Mouse (Mus musculus) kidney, postnatal 36 days (tissue): ENCODE results near the gene Fbxl12.
"Not testable (repeated sequence)": the region's sequence is repeated elsewhere in the genome, so short reads cannot be mapped to it uniquely, and the experiment has no call there.

Source experiments
- DNase-seq, 2 experiments: peaks; one replicate each; pipeline ENCODE4 v3.0.0; 2021 to 2022; ENCODE audit warnings: mixed read lengths in 2 of 2

Fbxl12 gene

DNA sequence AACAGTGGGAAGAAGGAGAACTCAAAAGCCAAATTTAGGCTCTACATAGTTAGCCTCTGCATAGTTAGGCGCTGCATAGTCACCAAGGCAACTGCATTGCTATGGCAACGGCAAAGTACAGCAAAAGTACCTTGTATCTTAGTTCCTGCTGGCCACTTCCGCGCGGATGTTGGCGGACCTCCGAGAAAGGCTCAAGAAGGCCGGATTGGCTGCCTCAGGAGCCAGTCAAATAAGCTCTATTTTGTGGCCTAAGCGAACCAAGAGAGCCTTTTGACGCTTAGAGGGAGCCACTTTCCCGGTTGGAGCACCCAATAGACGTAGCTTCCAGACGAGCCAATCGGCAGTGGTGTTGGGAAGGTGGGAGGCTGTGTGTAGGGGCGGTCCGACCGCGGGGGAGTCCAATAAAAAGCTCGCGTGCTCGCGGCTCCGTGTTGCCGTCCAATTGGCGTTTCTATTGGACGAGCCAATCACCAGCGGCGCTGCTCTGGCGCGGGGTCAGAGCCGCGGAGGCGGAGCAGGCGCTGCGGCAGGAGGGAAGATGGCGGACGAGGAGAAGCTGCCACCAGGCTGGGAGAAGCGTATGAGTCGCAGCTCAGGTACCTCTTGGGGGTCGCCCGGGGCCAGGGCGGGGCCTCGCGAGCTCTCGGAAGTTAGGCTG is 7.2 kb upstream of the Fbxl12 start, which contains the start of gene Pin1:
Gene Pin1 (plus strand): TSS at position 494 of the 658 bp plus-strand sequence.
- DNase-seq = peak; percentile 99 to 100

DNA sequence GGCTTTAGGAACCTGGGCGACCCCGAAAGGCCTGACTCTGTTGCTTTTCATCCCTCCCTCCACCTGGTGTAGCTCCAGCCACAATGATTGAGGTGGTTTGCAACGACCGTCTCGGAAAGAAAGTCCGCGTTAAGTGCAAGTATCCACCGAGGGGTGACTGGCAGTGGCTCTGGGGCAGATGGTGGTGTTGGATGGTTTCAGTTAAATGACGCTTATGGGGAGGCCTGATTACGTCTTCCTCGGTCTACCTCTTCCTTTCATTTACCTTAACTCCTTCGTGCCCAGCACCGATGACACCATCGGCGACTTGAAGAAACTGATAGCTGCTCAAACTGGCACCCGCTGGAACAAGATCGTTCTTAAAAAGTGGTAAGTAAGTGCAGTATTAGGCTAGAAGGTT is 554 bp upstream of the Fbxl12 start:
- DNase-seq = no peak

DNA sequence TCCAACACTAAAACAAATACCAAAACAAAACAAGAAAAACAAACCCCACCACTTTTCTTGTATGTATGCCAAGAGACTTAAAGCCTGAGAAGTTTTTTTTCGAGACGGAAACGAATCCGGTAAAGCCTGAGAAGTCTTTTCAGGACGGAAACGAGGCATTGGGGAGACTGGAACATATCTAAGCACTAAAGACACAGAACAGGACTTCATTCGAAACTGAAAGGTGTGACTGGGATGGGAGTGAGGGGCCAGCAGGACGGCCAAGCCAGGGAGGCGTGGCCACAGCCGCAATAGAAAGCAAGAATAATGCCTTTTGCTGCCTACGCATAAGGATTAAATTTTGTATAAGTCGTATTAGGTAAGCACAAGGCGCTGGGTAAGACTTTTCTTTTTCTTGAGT is 786 bp downstream of the Fbxl12 start:
- no peak for DNase-seq

DNA sequence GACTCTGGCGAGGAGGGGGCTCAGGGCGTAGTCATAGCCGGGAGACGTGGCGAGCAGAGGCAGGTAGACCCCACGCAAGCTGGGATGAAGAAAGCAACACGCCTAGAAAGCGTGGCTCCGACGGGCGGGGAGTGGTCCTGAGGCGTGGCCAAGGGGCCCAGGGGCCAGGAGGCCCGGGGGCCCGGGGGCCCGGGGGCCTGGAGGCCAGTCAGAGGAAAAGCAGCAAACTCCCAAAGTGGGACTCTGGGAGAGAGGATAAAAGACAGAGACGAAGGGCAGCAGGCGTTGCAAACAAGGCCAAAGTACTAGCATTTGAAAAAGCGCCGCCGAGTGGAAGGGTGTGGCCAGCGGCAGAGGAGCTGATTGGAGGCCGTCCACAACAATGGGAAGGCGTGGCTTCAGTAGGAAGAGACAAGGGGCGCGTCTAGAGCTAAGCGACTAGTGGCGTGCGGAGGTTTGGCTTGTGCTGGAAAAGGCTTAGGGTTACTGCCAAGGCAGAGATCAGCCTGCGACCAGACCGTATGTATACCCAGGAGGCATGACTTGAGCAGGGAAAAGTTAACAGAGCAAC is 1.6 kb downstream of the Fbxl12 start:
- peak; percentile 90 to 92 for DNase-seq

DNA sequence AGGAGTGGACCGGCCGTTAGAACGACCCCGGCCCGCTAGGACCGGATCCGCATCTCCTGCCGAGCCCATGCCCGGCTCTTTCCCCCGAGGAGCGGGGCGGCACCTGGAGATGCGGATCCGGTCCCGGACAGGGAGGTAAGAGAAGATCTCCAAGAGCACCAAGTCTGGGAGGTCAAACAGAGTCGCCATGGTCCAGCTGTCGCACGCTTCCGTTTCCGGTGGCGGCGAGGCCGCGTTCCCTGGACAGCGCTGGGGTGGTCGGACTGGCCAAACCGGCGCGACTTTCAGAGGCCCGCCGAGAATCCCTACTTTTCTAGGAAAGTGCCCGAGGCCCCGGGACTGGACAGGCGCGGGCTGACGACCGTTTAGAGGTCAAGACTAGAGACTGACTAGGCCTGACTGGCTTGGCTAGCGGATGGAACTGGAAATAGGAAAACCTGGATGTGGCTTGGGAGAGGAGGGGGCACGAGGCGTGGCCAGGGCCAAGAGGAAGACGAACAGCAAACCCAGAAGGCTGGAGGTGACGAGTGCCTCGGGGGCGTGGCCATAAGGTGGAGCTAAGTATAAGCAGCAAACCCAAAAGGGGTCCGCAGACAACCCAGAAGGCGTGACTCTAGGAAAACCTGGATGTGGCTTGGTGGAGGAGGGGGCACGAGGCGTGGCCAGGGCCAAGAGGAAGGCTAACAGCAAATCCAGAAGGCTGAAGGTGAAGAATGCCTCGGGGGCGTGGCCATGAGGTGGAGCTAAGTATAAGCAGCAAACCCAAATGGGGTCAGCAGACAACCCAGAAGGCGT is 2.3 kb downstream of the Fbxl12 start, which contains the start of gene Ubl5:
Gene Ubl5 (plus strand): TSS at position 778 of the 795 bp plus-strand sequence.
- peak; percentile 93 to 94 for DNase-seq

DNA sequence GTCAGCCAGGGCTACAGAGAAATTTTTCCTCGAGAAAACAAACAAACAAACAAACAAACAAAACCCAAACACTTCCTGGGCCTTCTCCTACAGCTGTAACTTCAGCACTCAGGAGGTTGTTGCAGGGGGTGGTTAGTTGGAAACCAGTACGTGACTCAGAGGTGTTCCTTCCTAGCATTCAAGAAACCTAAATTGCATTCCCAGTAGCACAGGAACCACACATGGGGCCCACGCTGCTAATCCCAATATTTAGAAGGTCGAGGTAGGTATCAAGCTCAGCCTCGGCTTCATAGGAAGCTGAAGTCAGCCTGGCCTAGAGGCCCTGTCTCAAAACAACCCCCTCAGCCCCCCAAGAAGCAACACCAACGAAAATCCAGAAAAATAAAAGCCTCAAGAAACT is 3.1 kb downstream of the Fbxl12 start:
- DNase-seq = no peak

DNA sequence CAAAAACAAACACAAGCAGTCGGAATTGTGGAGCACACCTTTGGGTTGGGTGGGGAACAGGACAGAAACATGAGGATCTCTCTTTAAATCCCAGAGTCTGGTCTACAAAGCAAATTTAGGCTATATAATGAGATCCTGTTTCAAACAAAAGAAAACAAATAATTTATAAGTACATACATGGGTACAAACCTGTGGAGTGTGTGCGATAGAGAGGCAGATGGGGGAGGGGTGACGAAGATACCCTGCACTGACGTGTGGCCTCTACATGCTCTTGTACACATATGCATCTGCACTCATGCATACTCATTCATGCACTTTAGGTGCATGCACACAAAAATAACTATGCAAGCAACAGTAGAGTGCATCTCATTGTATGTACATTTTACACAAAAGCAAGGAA is 5.1 kb downstream of the Fbxl12 start:
- no peak for DNase-seq

DNA sequence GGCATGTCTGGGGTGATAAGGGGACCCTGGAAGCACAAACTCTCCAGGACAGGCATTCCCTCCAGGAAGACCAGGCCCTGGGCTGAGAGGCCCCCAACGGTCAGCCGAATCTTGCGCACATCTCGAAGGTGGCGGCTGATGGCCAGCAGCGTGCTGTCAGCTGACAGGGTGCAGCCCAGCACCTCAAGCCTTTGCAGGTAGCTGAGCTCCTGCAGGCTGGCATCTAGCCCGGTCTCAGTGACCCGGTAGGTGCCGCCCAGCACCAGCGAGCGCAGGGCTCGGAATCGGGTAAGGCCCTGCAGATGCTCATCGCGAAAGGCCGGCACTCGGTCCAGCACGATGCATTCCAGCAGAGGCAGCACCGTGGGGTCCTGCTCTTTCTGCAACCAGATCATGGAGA is 6.0 kb downstream of the Fbxl12 start:
- DNase-seq = no peak

DNA sequence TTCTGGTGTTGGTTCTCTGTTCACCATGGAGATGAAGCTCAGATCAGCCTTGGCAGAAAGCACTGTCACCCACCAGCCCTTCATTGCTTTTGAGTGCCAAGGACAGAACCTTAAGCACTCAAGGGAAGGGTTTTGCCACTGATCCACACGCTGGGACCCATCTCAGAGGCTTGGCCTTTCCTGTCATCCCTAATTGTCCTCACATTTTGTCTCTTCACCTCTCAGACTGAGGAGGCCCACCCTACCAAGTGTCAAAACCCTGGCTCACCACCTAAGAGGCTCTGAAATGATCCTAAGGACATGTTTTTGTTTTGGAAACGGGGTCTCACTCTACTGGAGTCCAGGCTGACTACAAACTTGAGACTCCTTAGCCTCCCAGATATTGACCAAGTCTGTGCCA is 7.8 kb downstream of the Fbxl12 start:
- DNase-seq = no peak

DNA sequence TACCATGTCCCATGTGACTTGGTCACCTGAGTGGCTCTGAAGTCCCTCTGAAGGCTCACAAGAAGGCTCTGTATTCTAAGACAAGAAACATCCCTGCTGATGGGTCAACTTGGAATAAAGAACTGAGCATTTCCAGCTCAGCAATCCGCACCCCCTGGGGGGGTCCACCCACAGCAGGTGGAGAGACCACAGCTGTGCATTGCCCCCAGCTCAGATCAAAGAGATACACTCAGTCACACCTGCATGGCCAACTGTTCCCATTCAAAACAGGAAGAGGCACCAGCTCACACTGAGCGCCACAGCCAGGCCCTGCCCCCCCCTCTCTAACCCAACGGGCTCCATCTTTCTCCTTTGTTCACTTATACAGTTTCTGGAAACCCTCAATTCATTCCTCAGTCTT is 8.3 kb downstream of the Fbxl12 start:
- no peak for DNase-seq

DNA sequence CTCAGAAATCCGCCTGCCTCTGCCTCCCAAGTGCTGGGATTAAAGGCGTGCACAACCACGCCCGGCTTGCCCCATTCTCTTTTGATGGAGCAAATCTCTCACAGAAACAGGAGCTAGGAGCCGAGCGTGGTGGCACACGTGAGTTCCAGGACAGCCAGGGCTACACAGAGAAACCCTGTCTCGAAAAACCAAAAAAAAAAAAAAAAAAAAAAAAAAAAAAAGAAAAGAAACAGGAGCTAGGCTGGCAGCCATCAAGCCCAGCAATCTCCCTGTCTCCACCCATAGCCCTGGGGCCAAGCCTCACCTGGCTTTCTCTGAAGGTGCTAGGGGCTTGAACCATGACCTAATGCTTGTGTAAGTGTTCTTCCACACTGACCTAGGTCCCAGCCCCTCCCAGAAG is 8.9 kb downstream of the Fbxl12 start:
- not testable (repeated sequence) for DNase-seq

DNA sequence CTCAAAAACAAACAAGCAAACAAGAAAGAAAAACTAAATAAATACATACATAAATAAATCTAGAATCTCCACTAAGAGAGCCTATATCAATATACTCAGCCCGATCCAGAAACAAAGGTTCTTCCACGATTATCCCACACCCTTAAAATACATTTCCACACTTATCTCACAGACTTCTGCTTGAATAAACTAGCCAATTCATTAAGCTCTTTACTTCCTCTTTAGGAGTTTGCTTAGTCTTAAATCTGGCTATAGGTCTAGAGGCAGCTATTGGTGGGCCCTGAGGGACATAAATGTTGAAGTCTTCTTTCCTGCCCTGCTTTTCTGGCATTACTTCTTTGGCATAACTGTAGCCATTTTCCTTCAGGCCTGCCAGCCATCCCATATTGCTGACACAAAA is 13.2 kb downstream of the Fbxl12 start:
- no peak for DNase-seq

DNA sequence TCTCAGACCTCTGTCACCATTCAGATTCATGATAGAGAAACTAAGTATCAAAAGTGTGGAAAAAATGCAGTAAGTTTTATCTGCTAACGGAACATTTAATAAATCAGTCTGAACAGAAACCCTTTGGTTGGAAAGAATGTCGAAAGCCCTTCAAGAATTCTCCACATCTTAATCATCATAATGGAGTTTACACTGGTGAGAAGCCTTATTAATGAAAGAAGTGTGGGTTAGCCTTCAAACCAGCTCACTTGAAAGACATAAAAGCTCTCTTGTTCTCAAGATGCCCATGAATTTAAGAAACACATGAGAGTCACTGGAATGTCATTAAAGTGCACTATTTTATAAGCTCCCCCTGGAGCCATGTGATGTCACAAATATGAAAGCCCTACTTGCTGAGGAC is 27.9 kb downstream of the Fbxl12 start:
- no peak for DNase-seq

DNA sequence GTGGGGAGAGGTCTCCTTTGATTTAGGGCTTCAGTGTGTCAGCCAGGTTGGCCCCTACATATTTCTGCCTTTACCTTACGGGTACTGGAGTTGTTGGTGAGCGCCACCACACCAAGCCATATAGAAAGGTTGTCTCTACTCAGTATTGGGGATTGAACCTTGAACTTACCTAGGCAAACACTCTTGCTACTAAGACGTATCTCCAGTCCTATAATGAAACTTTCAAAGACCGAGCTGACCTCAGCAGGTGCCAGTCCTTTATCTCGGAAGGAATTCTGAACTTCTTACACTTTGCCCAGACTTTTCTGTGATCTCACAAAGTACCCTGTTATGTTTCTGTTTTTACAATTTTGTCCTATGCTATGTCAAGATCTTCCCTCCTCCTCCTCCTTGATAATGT is 32.6 kb downstream of the Fbxl12 start:
- DNase-seq = no peak

DNA sequence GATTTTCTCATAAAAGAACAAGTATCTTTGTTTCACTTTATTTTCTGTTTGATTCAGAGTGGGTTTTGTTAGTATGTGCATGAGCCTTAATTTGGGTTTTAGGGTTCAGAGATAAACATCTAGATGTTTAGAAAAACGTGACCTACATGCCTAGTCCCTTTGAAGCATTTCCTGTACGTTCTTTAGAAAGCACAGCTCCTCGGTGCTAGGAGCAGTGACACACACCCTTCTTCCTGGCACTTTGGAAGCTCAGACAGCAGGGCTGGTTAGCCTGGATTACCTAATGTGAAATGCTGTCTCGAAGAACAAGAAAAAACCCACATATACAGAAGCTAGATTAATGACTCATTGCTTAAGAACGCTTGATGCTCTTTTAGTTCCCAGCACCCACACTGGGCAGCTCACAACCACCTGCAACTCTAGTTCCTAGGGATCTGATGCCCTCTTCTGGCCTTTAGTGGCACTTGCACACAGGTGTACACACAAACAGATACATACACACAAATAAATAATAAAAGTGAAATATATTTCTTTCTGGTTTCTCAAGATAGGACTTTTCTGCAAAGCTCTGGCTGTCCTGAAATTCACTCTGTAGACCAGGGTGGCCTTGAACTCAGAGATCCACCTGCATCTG is 34.6 kb downstream of the Fbxl12 start:
- DNase-seq = no peak

DNA sequence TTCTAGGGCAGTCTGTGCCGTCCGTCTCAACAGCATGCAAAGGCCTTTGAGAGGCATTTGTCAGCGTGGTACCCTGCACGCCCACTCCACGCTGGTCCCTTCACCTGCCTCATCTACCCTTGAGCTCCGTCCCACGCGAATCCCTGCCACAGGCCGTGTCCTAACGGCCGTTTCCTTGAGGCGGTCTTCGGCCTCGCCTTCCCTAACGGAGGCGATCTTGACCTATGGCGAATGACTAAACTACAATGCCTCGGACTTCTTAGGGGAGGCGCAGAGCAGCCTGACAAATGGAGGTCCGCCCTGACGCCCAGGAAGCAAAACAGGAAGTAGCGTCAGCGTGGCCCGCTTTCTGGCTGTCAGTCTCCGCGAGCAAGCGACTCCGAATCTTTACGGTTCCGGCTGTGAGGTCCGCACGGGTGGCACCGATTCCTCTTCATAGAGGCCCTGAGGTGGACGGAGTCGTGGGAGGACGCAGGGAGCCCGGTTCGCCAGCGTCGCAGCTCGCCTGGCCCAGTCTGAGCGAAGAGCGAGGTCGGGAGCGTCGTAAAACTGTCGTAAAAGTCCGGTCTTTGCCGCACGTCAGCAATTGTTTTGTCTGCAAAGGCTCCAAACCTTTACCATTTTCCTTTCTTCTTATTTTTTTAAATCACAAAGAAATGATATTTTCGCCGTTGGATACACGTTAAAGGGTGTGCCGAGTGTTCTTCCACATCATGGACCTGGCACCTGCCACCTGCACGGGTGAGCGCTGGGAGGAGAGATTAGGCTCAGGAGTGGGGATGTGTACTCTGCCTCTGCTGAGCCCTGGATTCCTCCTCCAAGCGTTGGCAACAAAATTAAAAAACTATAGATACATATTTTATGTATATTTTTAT is 37.2 kb downstream of the Fbxl12 start:
- DNase-seq = peak; percentile 86 to 87

DNA sequence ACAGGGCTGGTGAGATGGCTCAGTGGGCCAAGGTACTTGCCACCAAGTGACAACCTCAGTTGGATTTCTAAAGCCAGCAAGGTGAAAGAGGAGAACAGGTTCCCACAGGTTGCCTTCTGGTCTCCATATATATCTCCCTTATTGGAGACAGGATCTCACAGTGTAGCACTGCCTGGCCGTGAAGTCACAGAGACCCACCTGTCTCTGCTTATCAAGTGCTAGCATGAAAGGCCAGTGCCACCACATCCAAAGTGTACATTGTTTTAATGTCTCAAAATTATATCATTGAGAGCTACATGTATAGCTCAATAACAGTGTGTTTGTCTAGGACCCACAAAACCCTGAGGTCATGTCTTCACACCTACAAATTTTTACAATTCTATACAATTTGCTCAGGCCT is 38.3 kb downstream of the Fbxl12 start:
- no peak for DNase-seq

DNA sequence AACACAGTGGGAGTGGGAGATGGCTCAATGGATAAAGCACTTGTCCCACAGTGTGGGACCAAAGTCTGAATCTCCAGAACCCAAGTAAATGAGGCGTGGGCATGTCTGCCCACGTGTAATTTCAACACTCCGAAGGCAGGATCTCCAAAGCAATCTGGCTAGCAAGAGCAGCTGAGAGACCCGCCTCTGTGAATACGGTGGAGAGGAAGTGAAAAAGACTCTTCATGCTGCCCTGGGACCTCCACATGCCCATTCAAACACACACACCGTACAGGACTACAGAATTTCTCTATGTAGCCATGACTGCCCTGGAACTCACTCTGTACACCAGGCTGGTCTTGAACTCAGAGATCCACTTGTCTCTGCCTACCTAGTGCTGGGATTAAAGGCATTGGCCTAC is 43.3 kb downstream of the Fbxl12 start:
- DNase-seq = no peak

DNA sequence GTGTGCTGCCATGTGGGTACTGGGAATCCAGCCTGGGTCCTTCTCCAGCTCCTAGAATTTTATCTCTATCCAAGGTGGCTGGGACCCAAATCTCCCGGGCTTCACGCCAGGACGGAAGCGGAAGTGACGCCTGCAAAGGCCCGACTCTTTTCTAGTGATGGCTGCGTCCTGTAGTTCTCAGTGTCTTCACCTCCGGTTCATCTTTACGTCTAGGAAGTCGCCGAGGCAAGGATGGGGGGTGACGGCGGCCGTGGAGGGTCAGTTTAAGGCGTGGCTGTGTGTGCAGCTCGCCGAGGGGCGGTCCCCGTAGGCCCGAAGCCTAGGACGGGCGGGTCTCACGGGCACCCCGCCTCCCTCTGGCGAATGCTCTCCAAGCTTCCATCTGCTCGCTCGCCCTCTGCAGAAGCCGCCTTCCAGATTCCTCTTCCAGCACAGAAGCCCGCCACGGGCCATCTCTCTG is 63.4 kb downstream of the Fbxl12 start, which contains the start of gene Zfp846:
Gene Zfp846 (plus strand): TSS at position 117 of the 460 bp plus-strand sequence.
- peak; percentile 99 for DNase-seq

DNA sequence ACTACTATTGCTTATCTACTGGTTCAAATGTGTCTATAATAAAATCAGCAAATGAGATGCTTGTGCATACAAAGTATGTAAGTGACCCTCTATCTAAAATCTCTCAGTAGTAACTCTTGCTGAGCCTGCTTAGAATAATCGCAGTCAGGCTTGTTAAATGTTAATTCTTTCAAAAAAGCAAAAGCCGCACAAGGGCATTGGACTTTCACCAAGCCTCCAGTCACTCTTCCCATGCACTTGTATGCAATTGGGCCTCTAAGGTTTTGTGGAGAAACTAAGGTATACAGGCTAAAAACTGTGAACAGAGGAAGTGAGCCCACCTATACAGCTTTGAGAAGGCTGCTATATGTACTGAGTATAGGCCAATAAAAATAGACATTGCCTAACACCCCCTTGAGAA is 68.0 kb downstream of the Fbxl12 start:
- peak; percentile 17 to 29 for DNase-seq

DNA sequence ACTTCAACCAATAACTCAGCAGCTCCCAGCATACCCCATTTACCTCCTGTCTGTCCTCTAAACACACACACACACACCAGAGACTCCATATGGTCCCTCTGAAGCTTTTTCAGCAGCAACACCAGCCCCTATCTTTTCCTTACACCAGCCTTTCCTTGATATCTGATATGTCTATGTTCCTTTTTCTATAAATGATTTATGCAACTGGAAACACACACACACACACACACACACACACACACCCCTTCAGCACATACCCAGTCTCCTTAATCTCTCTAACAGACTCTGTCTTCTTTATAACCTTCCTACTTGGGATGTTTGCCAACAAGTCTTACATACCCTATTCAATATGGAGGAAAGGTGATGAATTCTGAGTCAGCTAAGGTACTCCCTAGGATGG is 73.5 kb downstream of the Fbxl12 start:
- no peak for DNase-seq
